Mouse (Mus musculus) E14TG2a.4 (cell line): Measurements from ENCODE around the gene Olfr1393.

Experiments used
- CTCF ChIP-seq: conservative IDR thresholded peaks from 2 replicates; pipeline ENCODE4 v1.5.1; 2014; ENCODE audit warnings: low read length
- NANOG ChIP-seq: IDR thresholded peaks from 2 replicates; pipeline ENCODE4 v1.6.1; 2014; ENCODE audit warnings: borderline replicate concordance, low read length, mixed read lengths
- POU5F1 ChIP-seq: IDR thresholded peaks from 2 replicates; pipeline ENCODE4 v1.6.1; 2014; ENCODE audit warnings: low read length, borderline replicate concordance

- TF ChIP-seq CTCF (no peak), NANOG (no peak), POU5F1 (no peak)
Observed at GRCm38 (mm10) chr11:49267970-49268579, 10.0 kb upstream of the Olfr1393 start.
